Mouse (Mus musculus): Measurements from ENCODE around the gene Cxadr. TPM values are rescaled to one million over a fixed set of nuclear protein-coding genes. Genes with fewer than 3 reads are reported as not detected.

Cxadr gene
- polyA plus RNA-seq, 1 experiment from 2014 or later = 20.3 TPM

DNA sequence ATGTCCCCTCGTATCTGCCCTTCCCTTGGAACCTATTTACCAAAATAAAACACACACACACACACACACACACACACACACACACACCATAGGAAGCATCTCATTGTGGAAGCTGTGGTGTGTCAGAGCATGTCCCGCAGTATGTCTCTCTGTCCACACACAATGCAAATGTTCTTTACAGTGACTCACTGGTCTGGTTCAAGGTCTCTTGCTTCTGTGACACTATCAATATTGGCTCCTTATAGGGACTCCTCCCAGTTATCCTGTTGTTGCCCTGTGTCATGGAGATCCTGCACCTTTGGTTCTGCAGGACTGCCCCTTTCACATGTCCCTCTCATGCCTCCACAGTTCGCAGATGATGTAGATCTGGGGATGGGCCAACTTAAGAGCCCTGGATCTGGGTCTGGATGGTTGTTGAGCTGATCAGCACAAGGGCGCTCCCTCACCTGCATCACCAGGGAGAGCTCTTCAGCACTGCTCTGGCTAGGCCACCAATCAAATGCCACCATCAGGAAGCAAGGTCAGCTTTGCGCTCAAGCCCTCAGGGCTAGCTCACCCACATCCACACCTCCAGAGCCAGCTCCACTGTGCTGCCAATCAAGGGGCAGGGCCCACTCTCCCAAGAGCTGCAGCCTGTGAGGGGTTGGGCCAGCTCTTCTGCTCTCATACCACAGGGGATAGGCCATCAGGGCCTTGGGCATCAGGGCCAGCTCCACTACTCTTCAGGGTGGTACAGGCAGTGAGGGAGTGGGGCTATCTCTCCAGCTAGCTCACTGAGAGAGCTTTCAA is 21.0 kb upstream of the Cxadr start:
- Histone ChIP-seq H3K4me3 (replicated peaks) (no peak overlapping the region), H3K9me3 (replicated peaks) (no peaks in the 10 kb centered on the region), H3K4me2 (replicated peaks) (no peak overlapping the region), H3K4me1 (no peaks in the 10 kb centered on the region), H3K36me3 (no peaks in the 10 kb centered on the region), H3K27me3 (no peaks in the 10 kb centered on the region), H3K9ac (no peak overlapping the region), H3K27ac (replicated peaks) (no peak overlapping the region)
- 72% methylated on average over 5 of the region's 5 CpGs for WGBS
- ATAC-seq (ENCODE audit: insufficient number of reproducible peaks, low FRiP score, low TSS enrichment, low read depth) = no peak

DNA sequence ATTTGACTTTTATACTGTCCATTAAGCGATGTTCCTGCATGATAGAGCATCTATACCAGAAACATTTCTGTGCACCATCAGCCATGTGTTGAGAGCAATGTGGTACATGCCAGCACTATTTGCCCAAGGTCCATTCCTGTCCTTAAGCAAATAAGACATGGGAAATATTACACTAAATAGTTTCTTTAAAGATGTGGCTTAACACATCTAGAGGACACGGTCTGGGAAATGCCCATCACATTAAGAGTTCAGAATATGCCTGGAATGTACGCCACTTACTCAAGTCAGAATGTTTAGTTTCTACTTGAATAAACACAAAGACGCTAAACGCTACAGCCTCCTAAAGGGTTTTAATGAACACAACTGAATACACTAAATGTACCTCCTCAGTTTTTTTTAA is 18.1 kb upstream of the Cxadr start:
- no peak overlapping the region for H3K27ac ChIP-seq (replicated peaks)
- WGBS = 66% methylated on average over 5 of the region's 5 CpGs
- no peaks in the 10 kb centered on the region for H3K36me3 ChIP-seq
- H3K4me2 ChIP-seq (replicated peaks) = no peak overlapping the region
- H3K9ac ChIP-seq = no peak overlapping the region
- no peak for ATAC-seq (ENCODE audit: insufficient number of reproducible peaks, low FRiP score, low TSS enrichment, low read depth)
- no peaks in the 10 kb centered on the region for H3K4me1 ChIP-seq
- no peaks in the 10 kb centered on the region for H3K9me3 ChIP-seq (replicated peaks)
- no peaks in the 10 kb centered on the region for H3K27me3 ChIP-seq
- no peak overlapping the region for H3K4me3 ChIP-seq (replicated peaks)

DNA sequence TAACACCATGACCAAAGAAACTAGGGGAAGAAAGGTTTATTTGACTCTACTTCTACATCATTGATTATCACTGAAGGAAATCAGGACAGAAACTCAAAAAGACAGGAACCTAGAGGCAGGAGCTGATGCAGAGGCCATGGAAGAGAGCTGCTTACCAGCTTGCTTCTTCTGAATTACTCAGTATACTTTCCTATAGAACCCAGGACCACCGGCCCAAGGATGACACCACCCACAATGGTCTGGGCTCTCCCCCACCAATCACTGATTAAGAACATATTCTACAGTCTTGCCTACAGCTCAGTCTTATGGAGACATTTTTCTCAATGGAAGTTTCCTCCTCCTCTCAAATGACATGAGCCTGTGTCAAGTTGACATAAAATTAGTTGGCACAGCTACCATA is 7.2 kb upstream of the Cxadr start:
- Histone ChIP-seq H3K36me3 (no peaks in the 10 kb centered on the region), H3K4me1 (no peaks in the 10 kb centered on the region), H3K27ac (replicated peaks) (no peak overlapping the region), H3K27me3 (no peaks in the 10 kb centered on the region), H3K4me2 (replicated peaks) (no peak overlapping the region), H3K9ac (no peak overlapping the region), H3K9me3 (replicated peaks) (no peaks in the 10 kb centered on the region), H3K4me3 (replicated peaks) (no peak overlapping the region)
- ATAC-seq (ENCODE audit: insufficient number of reproducible peaks, low FRiP score, low TSS enrichment, low read depth) = no peak
- 72% methylated on average over 1 of the region's 1 CpGs for WGBS

DNA sequence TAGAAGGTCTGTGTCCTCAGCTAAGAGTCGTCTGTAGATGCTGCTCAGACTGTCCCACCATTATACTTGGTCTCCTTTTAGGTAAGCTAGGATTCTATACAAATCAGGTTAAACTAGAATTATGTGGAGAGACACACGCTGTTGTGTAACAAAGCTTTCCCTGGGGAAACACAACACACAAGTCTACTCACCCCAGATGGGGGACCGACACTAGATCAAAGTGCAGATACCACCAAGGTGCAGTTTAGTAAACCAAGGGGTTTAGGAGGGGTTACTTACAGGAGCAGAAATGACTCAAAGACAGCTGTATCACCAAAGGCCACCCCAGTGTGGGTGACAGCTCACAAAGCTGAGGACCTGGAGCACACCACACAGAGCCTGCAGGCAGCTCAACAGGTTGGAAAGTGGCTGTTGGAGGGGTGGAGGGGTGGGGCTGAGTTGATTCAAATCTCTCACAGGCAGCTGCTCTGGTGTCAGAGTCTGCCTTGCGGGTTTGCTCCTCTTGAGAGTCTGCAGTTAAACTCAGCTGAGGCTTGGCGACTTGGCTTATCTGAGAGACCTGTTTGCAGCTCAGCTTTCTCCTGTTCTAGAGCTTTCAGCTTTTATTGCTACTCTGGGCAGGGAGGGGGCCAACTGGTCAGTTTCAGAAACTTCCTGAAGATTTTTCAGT is 6.5 kb upstream of the Cxadr start:
- Histone ChIP-seq H3K9me3 (replicated peaks) (no peaks in the 10 kb centered on the region), H3K9ac (no peak overlapping the region), H3K4me3 (replicated peaks) (no peak overlapping the region), H3K36me3 (no peaks in the 10 kb centered on the region), H3K27ac (replicated peaks) (no peak overlapping the region), H3K27me3 (no peaks in the 10 kb centered on the region), H3K4me1 (no peaks in the 10 kb centered on the region), H3K4me2 (replicated peaks) (no peak overlapping the region)
- WGBS = 28% methylated on average over 5 of the region's 5 CpGs
- no peak; the same call in 1 of the 2 replicates for ATAC-seq (ENCODE audit: insufficient number of reproducible peaks, low FRiP score, low TSS enrichment, low read depth)

DNA sequence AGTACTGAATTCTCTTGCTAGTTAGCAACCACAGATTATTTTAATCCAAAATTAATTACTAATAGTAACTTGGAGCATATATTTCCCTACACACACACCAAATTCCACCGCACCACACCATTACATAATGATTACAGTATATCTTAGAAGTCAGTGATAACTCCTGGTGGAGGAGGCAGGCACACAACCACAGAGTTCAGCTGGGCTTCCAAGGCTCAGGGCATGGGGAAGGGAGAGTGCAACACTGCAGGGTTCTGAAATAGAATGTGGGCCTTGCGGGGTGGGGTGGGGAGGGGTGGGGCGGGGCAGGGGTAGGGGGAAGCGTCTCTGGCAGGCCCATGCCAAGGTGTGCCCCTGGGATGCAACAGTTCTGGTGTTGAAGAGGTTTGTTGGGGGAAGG is 5.7 kb upstream of the Cxadr start:
- Histone ChIP-seq H3K4me3 (replicated peaks) (no peak overlapping the region), H3K4me1 (no peaks in the 10 kb centered on the region), H3K36me3 (no peaks in the 10 kb centered on the region), H3K9ac (no peak overlapping the region), H3K9me3 (replicated peaks) (no peaks in the 10 kb centered on the region), H3K27ac (replicated peaks) (no peak overlapping the region), H3K27me3 (no peaks in the 10 kb centered on the region), H3K4me2 (replicated peaks) (no peak overlapping the region)
- WGBS = 43% methylated on average over 4 of the region's 4 CpGs
- ATAC-seq (ENCODE audit: insufficient number of reproducible peaks, low FRiP score, low TSS enrichment, low read depth) = no peak

DNA sequence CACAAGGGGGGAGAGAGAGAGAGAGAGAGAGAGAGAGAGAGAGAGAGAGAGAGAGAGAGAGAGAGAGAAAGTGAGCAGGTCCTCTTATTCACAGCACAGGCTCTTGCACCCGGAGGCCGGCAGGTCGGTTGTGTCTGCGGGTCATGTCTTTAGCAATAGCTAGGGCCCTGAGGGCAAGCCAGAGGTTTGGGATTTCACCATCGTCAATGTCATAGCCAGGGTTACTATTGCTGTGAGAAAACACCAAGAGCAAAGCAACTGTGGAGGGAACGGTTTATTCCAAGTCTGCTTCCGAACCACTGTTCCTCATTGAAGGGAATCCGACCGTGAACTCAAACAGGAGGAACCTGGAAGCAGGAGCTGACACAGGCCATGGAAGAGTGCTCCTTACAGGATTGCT is 5.2 kb upstream of the Cxadr start:
- Histone ChIP-seq H3K4me1 (peaks cover 4% of the 10 kb centered on the region; the same call in 1 of the 2 replicates), H3K4me3 (replicated peaks) (no peak overlapping the region), H3K9me3 (replicated peaks) (no peaks in the 10 kb centered on the region), H3K9ac (no peak overlapping the region), H3K27me3 (no peaks in the 10 kb centered on the region), H3K27ac (replicated peaks) (no peak overlapping the region), H3K4me2 (replicated peaks) (no peak overlapping the region), H3K36me3 (no peaks in the 10 kb centered on the region)
- no peak for ATAC-seq (ENCODE audit: insufficient number of reproducible peaks, low FRiP score, low TSS enrichment, low read depth)
- 65% methylated on average over 9 of the region's 9 CpGs for WGBS

DNA sequence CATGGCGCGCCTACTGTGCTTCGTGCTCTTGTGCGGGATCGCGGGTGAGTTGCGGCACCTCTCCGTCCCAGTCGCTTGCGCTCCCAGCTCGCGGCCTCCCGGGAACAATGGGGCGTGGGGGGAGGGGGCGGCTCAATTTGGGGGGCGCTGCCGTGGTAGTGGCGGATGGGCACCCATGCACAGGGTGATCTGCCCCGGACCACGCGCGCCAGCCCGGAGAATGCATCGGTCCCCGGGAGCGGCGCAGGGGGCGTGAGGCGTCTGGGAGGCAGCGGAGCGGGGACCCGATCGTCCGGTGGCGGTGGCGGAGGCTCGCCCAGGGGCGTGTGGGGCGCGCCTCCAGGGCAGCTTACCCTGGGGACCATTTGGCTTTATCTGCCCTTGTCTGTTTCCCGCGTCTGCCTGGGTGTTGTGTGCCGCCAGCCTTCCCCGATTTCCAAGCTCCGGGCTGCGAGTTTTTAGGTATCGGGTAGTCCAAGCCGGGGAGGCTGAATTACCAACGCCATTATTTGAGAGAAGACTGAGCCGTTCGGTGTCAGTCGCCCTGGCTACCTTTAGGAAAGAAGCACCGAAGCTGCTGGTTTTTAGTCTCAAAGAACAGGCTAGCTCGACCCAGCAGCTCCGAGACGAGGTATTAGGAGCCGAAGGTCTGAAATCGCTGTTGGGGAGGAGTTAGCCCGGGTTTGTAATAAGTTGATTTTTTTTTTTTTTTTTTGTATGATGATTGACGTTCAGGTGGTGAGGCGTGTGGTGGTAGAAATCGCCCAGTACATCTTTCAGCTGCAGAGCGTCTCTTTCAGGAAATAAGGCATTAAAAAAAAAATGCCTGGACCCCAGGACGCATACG is 765 bp downstream of the Cxadr start:
- Histone ChIP-seq H3K4me1 (peaks cover 8% of the 10 kb centered on the region; the same call in 1 of the 2 replicates), H3K27ac (replicated peaks) (peak overlapping the region; percentile 79), H3K4me3 (replicated peaks) (peak overlapping the region; percentile 71), H3K4me2 (replicated peaks) (peak overlapping the region; percentile 98), H3K9me3 (replicated peaks) (no peaks in the 10 kb centered on the region), H3K36me3 (no peaks in the 10 kb centered on the region), H3K27me3 (no peaks in the 10 kb centered on the region), H3K9ac (peak overlapping the region; percentile 63)
- under 1% methylated on average over 65 of the region's 65 CpGs for WGBS
- ATAC-seq (ENCODE audit: insufficient number of reproducible peaks, low FRiP score, low TSS enrichment, low read depth) = peak; percentile 52; the same call in 1 of the 2 replicates

DNA sequence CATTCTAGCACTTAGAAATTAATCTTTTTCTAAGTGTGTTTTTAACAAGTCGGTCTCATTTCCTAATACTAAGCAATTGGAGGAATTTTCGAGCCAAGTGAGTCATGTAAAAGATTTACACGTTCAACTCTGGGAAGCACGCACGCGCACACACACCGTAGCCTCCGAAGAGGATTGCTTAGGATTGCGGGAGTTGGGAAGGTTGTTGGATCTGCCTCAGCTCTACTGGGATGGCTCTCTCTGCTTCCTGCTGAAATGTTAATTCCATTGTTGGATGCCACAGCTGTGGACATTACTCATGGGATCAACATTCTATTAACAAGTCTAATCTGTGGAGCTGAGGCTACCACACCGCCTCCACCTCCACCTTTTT is 1.4 kb downstream of the Cxadr start:
- Histone ChIP-seq H3K36me3 (no peaks in the 10 kb centered on the region), H3K4me3 (replicated peaks) (peak overlapping the region; percentile 71), H3K9me3 (replicated peaks) (no peaks in the 10 kb centered on the region), H3K4me2 (replicated peaks) (peak overlapping the region; percentile 98), H3K4me1 (peaks cover 8% of the 10 kb centered on the region; the same call in 1 of the 2 replicates), H3K9ac (0 out of 2 replicates have a peak overlapping the region, but pooled peaks have one; percentile 63), H3K27me3 (no peaks in the 10 kb centered on the region), H3K27ac (replicated peaks) (no peak overlapping the region)
- WGBS = 5% methylated on average over 10 of the region's 10 CpGs
- no peak for ATAC-seq (ENCODE audit: insufficient number of reproducible peaks, low FRiP score, low TSS enrichment, low read depth)

DNA sequence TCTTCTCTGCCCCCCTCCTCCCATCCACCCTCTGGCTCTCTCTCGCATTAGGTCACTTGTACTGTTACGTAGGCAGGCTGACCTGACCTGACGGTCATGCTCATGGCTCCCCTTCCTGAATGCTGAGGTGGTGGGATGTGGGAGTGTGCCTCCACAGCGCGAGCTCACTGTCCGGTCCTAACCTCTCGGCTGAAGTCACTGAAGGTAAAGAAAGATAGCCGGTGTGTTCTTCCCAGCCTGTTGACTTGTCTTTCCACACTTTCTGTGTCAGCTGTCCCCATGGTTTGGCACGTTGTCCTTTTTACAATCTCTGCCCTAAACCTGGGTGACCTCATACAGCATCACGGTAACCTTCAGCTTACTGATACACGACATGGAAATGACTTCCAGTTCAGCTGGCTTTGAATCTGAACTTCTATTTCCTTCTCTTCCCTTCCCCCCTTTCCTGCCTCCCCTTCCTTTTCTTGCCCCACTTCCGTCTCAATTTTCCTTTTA is 4.4 kb downstream of the Cxadr start:
- Histone ChIP-seq H3K9me3 (replicated peaks) (no peaks in the 10 kb centered on the region), H3K27ac (replicated peaks) (no peak overlapping the region), H3K9ac (no peak overlapping the region), H3K36me3 (no peaks in the 10 kb centered on the region), H3K4me1 (peaks cover 8% of the 10 kb centered on the region; the same call in 1 of the 2 replicates), H3K27me3 (no peaks in the 10 kb centered on the region), H3K4me3 (replicated peaks) (no peak overlapping the region), H3K4me2 (replicated peaks) (no peak overlapping the region)
- 86% methylated on average over 12 of the region's 12 CpGs for WGBS
- no peak for ATAC-seq (ENCODE audit: insufficient number of reproducible peaks, low FRiP score, low TSS enrichment, low read depth)

DNA sequence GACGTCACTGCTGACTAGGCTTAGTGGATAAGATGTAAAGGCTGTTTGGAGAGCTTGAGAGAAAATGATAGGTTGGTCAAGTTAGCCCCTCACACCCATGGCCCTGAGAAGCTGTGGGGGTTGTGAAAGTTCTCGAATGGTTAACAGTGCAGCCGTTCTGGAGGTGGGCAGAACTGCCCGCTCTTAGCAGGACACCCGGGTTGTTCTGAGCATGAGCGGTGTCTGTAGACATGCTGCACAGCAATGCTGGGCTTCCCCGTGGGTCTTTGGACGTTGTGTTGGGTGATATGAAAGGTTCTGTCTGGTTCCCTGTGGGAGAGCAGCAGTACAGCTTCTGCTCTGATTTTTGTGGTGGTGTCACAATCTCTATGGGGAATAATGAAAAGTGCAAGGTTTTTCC is 5.3 kb downstream of the Cxadr start:
- WGBS = 81% methylated on average over 8 of the region's 8 CpGs
- no peak overlapping the region for H3K27ac ChIP-seq (replicated peaks)
- no peaks in the 10 kb centered on the region for H3K27me3 ChIP-seq
- no peak for ATAC-seq (ENCODE audit: insufficient number of reproducible peaks, low FRiP score, low TSS enrichment, low read depth)
- no peaks in the 10 kb centered on the region for H3K4me1 ChIP-seq
- H3K4me3 ChIP-seq (replicated peaks) = no peak overlapping the region
- H3K36me3 ChIP-seq = no peaks in the 10 kb centered on the region
- no peak overlapping the region for H3K9ac ChIP-seq
- no peaks in the 10 kb centered on the region for H3K9me3 ChIP-seq (replicated peaks)
- no peak overlapping the region for H3K4me2 ChIP-seq (replicated peaks)
